Mouse (Mus musculus) intestine, embryonic 15.5 days (tissue): ENCODE results near the gene Ankrd16. TPM values are rescaled to one million over a fixed set of nuclear protein-coding genes. Genes with fewer than 3 reads are reported as not detected.

Source experiments
- ATAC-seq: fragments of 200-750 bp; cut with Nextera tagmentation; 2 replicates; pipeline ENCODE4 v1.8.0; 2017; ENCODE audit warnings: moderate TSS enrichment, moderate library complexity
- H3K27ac ChIP-seq: fragments of 300-500 bp; sonication (generic); 2 replicates; pipeline ENCODE4 v1.5.1; 2015; ENCODE audit warnings: mild to moderate bottlenecking, inconsistent platforms
- H3K27me3 ChIP-seq: fragments of 300-500 bp; sonication (generic); replicated peaks from 2 replicates; pipeline ENCODE4 v1.6.1; 2015; ENCODE audit warnings: inconsistent platforms
- H3K36me3 ChIP-seq: fragments of 300-500 bp; sonication (generic); 2 replicates; pipeline ENCODE4 v1.6.1; 2015; ENCODE audit warnings: inconsistent platforms
- H3K4me1 ChIP-seq: fragments of 300-500 bp; sonication (generic); replicated peaks from 2 replicates; pipeline ENCODE4 v1.6.1; 2015; ENCODE audit warnings: inconsistent platforms
- H3K4me2 ChIP-seq: fragments of 300-500 bp; sonication (generic); replicated peaks from 2 replicates; pipeline ENCODE4 v1.6.1; 2015; ENCODE audit warnings: mild to moderate bottlenecking, inconsistent platforms
- H3K4me3 ChIP-seq: fragments of 300-500 bp; sonication (generic); replicated peaks from 2 replicates; pipeline ENCODE4 v1.5.1; 2015; ENCODE audit warnings: inconsistent platforms
- H3K9ac ChIP-seq: fragments of 300-500 bp; sonication (generic); 2 replicates; pipeline ENCODE4 v1.6.1; 2015; ENCODE audit warnings: inconsistent platforms
- H3K9me3 ChIP-seq: fragments of 300-500 bp; sonication (generic); 2 replicates; pipeline ENCODE4 v1.6.1; 2016; ENCODE audit warnings: inconsistent platforms
- WGBS: fragments of 180-500 bp; shearing (Covaris S2); methylation state at CpG from one replicate; pipeline ENCODE4 v1.1.7; 2015; 5-methylcytosine and 5-hydroxymethylcytosine counted together
- polyA plus RNA-seq: library from polyadenylated mRNA; unstranded; fragments of >200 nt; fragmentation: Nextera tagmentation; extraction: Ambion mirVana; gene quantifications from 2 replicates; pipeline ENCODE4 v1.2.1, GENCODE M21; 2015

The Ankrd16 gene
- polyA plus RNA-seq, 1 experiment from 2014 or later = 36.9 TPM

DNA sequence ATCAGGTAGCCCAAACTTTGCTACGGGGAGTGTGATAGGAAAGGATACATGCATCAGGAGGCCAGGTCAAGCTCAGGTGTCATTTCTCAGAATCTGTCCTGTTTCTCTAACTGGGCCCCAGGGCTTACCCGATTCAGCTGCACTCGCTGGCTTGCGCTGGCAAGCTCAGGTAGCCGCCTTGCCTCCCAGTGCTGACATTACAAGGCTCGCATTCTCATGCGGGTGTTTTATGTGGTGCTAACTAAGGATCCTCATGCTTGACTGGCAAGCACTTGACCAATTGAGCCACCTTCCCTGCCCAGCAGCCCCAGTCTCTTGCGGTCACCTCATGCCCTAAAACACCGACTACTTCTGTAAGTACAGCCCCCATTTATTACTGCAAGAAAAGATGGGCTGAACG, 3.2 kb upstream of the Ankrd16 start:
- H3K9ac ChIP-seq = no peak overlapping the region
- no peak overlapping the region for H3K4me3 ChIP-seq
- no peak overlapping the region for H3K27ac ChIP-seq
- no peak overlapping the region for H3K4me2 ChIP-seq
- H3K36me3 ChIP-seq = 0 out of 2 replicates have a peak, but pooled peaks cover under 1% of the 10 kb centered on the region
- ATAC-seq = no peak
- H3K27me3 ChIP-seq = no peaks in the 10 kb centered on the region
- H3K4me1 ChIP-seq = peaks cover 2% of the 10 kb centered on the region
- no peaks in the 10 kb centered on the region for H3K9me3 ChIP-seq
- 83% methylated on average over 10 of the region's 10 CpGs for WGBS

DNA sequence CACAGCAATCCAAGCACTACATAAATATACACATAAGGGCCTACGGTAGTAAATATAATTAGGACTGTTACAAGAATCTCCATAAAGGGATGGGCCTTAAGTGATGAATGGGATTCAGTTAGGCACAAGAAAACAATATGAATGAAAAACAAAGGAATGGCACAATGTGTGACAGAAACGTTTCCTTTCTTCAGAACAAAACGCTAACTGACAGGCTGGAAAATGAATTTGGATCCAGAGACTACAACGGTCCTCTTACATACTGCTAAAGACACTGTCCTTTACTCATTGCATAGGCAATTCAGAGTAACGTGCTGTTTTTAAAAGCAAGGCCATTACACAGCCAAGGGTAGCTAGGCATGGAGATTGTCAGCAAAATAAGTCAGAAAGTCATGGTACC, 2.6 kb upstream of the Ankrd16 start:
- Histone ChIP-seq H3K36me3 (no peaks in the 10 kb centered on the region), H3K4me3 (no peak overlapping the region), H3K27me3 (no peaks in the 10 kb centered on the region), H3K9ac (no peak overlapping the region), H3K4me2 (no peak overlapping the region), H3K27ac (no peak overlapping the region), H3K9me3 (no peaks in the 10 kb centered on the region), H3K4me1 (peaks cover 6% of the 10 kb centered on the region)
- ATAC-seq = no peak
- 88% methylated on average over 5 of the region's 5 CpGs for WGBS

DNA sequence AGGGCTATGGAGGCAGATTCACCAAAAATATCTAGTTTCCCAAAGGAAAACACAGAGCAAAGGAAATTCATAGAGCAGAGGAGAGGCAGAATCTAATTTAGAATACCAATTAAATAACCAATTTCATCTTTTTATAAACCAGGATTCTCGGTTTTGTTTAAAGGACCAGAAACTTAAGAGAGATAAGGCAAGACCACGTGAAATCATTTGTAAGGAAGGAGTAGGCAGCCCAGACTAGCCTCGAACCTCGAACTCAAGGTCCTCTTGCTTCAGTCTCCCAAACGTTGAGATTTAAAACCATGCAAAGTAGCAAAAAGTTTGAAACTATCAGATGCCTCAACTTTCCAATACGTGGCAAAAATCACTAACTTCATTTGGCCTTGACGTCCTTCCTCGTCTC, 1.3 kb upstream of the Ankrd16 start:
- Histone ChIP-seq H3K27me3 (no peaks in the 10 kb centered on the region), H3K9me3 (no peaks in the 10 kb centered on the region), H3K27ac (no peak overlapping the region; the same call in 1 of the 2 replicates), H3K9ac (peak overlapping the region; percentile 89), H3K4me3 (peak overlapping the region; percentile 87), H3K4me2 (peak overlapping the region; percentile 84), H3K4me1 (peaks cover 6% of the 10 kb centered on the region), H3K36me3 (no peaks in the 10 kb centered on the region)
- ATAC-seq = no peak
- 42% methylated on average over 8 of the region's 8 CpGs for WGBS

DNA sequence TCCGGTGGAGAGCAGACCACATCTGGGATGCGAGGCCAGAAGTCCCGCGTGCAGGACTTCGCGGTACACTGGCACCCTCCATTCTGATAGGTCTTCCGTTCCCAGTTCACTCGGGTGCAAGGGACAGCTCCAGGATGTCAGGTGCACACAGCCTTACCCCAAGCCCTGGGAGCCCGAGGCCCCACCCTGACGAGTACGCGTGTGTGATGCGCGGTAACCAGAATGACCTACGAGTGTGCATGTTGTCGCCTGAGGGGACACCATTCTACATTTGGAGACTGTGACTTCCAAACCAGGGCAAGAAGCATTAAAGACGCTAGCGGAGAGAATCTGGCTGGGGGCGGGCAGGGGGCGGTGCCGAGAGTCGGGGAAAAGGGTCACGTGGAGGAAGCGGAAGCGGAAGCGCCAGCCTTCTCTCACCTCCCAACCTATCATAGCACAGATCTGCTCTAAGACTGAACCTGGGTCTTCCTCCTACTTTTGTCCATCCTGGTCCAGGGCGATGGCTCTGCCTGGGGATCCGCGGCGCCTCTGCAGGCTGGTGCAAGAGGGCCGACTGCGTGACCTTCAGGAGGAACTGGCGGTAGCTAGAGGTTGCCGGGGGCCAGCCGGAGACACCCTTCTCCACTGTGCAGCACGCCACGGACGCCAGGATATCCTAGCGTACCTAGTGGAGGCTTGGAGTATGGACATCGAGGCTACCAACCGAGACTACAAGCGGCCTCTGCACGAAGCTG, 579 bp downstream of the Ankrd16 start:
- Histone ChIP-seq H3K36me3 (peaks cover 9% of the 10 kb centered on the region; the same call in 1 of the 2 replicates), H3K27ac (peak overlapping the region; percentile 98), H3K4me3 (peak overlapping the region; percentile 87), H3K27me3 (no peaks in the 10 kb centered on the region), H3K4me1 (peaks cover 6% of the 10 kb centered on the region), H3K9ac (peak overlapping the region; percentile 71), H3K9me3 (no peaks in the 10 kb centered on the region), H3K4me2 (peak overlapping the region; percentile 84)
- 0% methylated on average over 43 of the region's 43 CpGs for WGBS
- ATAC-seq = peak; percentile 91

DNA sequence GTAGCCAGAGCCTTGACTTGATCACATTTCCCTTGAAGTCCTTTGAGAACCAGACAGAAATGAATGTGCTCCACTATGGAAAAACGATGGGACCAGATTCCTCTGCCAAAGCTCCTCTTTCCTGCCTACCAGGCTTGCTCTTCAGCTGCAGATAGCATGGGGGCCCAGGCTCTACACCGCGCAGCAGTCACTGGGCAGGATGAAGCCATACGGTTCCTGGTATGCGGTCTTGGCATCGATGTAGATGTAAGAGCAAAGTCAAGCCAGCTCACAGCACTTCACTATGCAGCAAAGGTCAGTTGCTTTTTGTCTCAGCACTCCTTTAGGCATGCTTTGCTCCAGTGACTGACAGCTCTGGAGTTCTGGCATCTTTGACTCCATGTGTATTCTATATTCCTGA, 6.5 kb downstream of the Ankrd16 start:
- Histone ChIP-seq H3K27me3 (no peaks in the 10 kb centered on the region), H3K4me3 (no peak overlapping the region), H3K4me2 (no peak overlapping the region), H3K27ac (no peak overlapping the region), H3K4me1 (peaks cover 6% of the 10 kb centered on the region), H3K36me3 (peaks cover 26% of the 10 kb centered on the region), H3K9ac (no peak overlapping the region), H3K9me3 (no peaks in the 10 kb centered on the region)
- WGBS = 95% methylated on average over 6 of the region's 6 CpGs
- ATAC-seq = no peak

DNA sequence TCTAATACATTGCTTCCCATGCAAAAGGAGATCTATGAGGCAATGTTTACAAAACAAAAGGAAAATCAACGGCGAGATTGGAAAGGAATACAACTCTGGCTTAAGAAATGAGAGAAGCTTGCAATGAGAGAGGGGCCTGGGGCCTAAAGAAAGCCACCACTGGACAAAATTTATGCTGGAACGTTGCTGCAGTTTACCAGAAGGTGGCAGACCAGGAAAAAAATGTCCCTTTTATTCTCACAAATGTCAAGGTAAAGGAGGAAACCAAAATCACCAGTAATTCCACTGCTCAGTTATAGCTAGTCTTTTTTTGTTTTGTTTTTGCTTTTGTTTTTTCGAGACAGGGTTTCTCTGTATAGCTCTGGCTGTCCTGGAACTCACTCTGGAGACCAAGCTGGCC, 17.0 kb downstream of the Ankrd16 start:
- H3K27me3 ChIP-seq = no peaks in the 10 kb centered on the region
- no peaks in the 10 kb centered on the region for H3K4me1 ChIP-seq
- H3K9ac ChIP-seq = no peak overlapping the region
- H3K4me3 ChIP-seq = no peak overlapping the region
- H3K27ac ChIP-seq = no peak overlapping the region
- peaks cover 8% of the 10 kb centered on the region for H3K36me3 ChIP-seq
- 71% methylated on average over 4 of the region's 4 CpGs for WGBS
- H3K9me3 ChIP-seq = no peaks in the 10 kb centered on the region
- no peak for ATAC-seq
- H3K4me2 ChIP-seq = no peak overlapping the region

DNA sequence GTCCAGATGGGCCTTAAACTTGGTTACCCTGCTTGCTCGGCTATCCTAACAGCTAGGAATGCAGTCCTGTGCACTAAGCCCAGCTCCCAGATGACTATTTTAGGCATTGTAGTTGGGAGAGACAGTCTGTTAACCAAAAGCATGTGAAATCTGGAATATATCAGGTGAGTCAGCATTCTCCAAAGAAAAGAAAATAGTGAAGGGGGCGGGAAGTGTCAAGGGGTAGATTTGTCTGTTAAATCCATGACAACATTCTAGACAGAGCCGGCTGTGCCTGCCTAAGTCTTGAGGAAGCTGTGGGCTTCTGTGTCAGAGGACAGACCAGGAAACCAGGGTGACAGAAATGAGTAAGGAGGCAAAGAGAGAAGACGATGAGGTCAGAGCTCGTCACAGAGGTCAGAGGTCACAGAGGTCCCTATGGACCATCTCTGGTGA, 20.3 kb downstream of the Ankrd16 start:
- WGBS = 59% methylated on average over 5 of the region's 5 CpGs
- Histone ChIP-seq H3K4me2 (no peak overlapping the region), H3K27ac (no peak overlapping the region), H3K36me3 (no peaks in the 10 kb centered on the region), H3K9ac (no peak overlapping the region), H3K9me3 (no peaks in the 10 kb centered on the region), H3K4me3 (no peak overlapping the region), H3K4me1 (no peaks in the 10 kb centered on the region), H3K27me3 (no peaks in the 10 kb centered on the region)
- ATAC-seq = no peak

DNA sequence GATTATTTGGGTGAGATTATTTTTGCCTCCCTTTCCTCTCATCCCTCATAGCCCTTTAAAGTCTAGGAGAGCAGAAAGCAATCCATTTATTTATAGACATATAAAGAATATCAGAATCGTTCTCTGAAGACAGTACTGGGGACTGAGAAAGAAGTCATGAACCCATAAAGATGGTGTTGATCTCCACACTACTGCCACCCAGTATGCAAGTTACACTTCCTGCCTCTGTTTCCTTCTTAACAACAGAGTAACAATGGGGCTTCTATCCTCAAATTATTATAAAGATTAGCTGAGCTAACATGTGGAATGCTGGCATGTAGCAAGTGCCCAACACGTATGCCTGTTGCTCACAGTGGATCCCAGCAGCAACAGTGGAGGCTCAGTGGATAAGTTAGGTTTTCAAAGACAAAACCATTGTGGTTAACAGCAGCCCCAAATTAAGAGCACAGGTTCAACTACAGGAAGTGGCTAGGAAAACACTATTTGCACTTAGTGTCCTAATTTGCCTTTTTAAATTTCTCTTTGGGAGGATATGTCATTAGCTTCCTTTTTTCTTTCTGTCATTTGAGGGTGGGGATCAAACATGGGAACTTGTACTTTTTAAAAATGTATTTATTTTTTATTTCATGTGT, 23.7 kb downstream of the Ankrd16 start:
- WGBS = 83% methylated on average over 2 of the region's 2 CpGs
- no peaks in the 10 kb centered on the region for H3K9me3 ChIP-seq

More for the DNA sequence above, 23.7 kb downstream of the Ankrd16 start:
- no peak for ATAC-seq
- no peak overlapping the region for H3K9ac ChIP-seq
- no peaks in the 10 kb centered on the region for H3K27me3 ChIP-seq
- H3K4me3 ChIP-seq = no peak overlapping the region
- no peaks in the 10 kb centered on the region for H3K36me3 ChIP-seq
- H3K27ac ChIP-seq = no peak overlapping the region
- H3K4me1 ChIP-seq = no peaks in the 10 kb centered on the region
- H3K4me2 ChIP-seq = no peak overlapping the region

Other genes starting within 250 kb of the Ankrd16 start
- gene Pfkfb3, start 223.8 kb upstream of the Ankrd16 start, polyA plus RNA-seq = 18.9 and 20.7 TPM in 2 replicates
- gene Rbm17, start 173.7 kb upstream of the Ankrd16 start, polyA plus RNA-seq = 128 and 138 TPM in 2 replicates
- not detected in 2 replicates for gene Gm17490, start 151.6 kb upstream of the Ankrd16 start, polyA plus RNA-seq
- 0.03 and 0.06 TPM in 2 replicates for gene Il2ra, start 135.1 kb upstream of the Ankrd16 start, polyA plus RNA-seq
- 2.1 and 2.6 TPM in 2 replicates for gene Il15ra, start 72.6 kb upstream of the Ankrd16 start, polyA plus RNA-seq
- gene Fbh1, start 294 bp upstream of the Ankrd16 start, polyA plus RNA-seq = 108 and 110 TPM in 2 replicates